Mouse (Mus musculus) megakaryocyte, embryonic 14.5 days (primary cell): ENCODE data around the gene Pip5k1b. TPM values are rescaled to one million over a fixed set of nuclear protein-coding genes. Genes with fewer than 3 reads are reported as not detected.

Source experiments
- H3K27me3 ChIP-seq: replicated peaks from 2 replicates; pipeline ENCODE3; 2012; ENCODE audit warnings: inconsistent platforms
- H3K36me3 ChIP-seq: replicated peaks from 2 replicates; pipeline ENCODE3; 2012; ENCODE audit warnings: low read length, inconsistent platforms, mixed read lengths
- H3K4me1 ChIP-seq: 2 replicates; pipeline ENCODE4 v1.6.1; 2012; ENCODE audit warnings: inconsistent platforms
- H3K4me3 ChIP-seq: replicated peaks from 2 replicates; pipeline ENCODE3; 2012; ENCODE audit warnings: moderate library complexity, mild to moderate bottlenecking, inconsistent platforms
- H3K9me3 ChIP-seq: 2 replicates; pipeline ENCODE4 v1.6.1; 2012; ENCODE audit warnings: inconsistent platforms
- FLI1 ChIP-seq: IDR thresholded peaks from 2 replicates; pipeline ENCODE4 v1.6.1; 2012; ENCODE audit warnings: low read length, inconsistent platforms, mixed read lengths
- GATA1 ChIP-seq: IDR thresholded peaks from 3 replicates; pipeline ENCODE4 v1.6.1; 2012; ENCODE audit warnings: mixed read lengths, low read length, inconsistent platforms, borderline replicate concordance
- polyA plus RNA-seq: library from polyadenylated mRNA; stranded (reverse); fragments of >175 nt; gene quantifications from 2 replicates; pipeline ENCODE4 v1.2.3, GENCODE M21; 2012; ENCODE audit warnings: low replicate concordance; ENCODE audit not compliant: insufficient read depth

Pip5k1b gene
- polyA plus RNA-seq, 1 experiment, result 8.0 TPM

DNA sequence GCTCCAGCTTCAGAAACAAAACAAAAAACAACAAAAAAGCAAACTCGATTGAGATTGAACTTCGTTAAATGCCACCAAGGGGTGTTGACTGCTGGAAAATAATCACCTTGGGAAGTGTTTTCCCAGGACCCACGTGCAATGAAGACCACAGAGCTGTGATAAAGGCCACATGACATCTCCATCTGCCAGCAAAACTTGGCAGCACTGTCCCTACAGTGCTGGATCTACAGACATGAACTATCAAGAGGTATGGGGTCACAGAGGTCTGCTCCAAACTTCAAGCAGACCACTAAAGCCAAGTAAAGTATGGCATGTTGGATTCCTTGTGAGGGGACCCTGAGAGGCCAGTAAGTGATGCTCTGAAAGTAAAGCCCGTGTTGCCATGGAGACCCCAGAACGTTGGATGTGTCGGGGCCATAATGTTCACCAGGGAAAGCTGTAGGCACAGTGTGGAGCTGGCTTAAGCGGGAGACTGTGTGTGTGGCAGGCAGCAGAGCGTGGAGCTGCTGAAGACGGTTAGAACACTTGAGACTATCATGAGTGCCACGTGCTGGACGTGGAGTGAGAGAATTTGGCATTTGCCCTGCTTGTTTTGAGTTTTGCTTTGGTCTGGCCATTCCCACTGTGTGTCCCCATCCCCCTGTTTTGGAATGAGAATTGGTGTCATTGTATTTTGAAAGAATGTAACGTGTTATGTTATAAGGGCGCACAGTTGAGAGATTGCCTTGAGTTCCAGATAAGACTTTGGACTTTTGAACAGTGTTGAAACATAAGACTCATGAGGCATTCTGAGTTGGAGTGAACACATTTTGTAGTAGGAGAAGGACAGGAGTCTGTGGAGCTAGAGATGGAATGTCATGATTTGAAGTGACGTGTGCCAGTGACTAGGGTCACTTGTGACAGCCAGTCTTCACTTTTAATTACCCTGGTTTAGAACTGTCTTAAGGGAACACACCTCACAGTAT, 12.0 kb downstream of the Pip5k1b start:
- TF ChIP-seq FLI1, result no peak
- no peak for TF ChIP-seq GATA1
- H3K4me1 ChIP-seq, result peaks cover 58% of the 10 kb centered on the region
- H3K36me3 ChIP-seq, result peaks cover 49% of the 10 kb centered on the region
- no peak overlapping the region for H3K4me3 ChIP-seq
- peaks cover 14% of the 10 kb centered on the region for H3K9me3 ChIP-seq
- no peaks in the 10 kb centered on the region for H3K27me3 ChIP-seq

GRCm38 (mm10) chr19:24542293-24542675, 13.4 kb downstream of the Pip5k1b start:
- Histone ChIP-seq H3K36me3 (peaks cover 35% of the 10 kb centered on the region), H3K4me3 (peak overlapping the region; percentile 69), H3K27me3 (no peaks in the 10 kb centered on the region), H3K4me1 (peaks cover 71% of the 10 kb centered on the region), H3K9me3 (0 out of 2 replicates have a peak, but pooled peaks cover under 1% of the 10 kb centered on the region)
- no peak for TF ChIP-seq GATA1
- no peak for TF ChIP-seq FLI1

DNA sequence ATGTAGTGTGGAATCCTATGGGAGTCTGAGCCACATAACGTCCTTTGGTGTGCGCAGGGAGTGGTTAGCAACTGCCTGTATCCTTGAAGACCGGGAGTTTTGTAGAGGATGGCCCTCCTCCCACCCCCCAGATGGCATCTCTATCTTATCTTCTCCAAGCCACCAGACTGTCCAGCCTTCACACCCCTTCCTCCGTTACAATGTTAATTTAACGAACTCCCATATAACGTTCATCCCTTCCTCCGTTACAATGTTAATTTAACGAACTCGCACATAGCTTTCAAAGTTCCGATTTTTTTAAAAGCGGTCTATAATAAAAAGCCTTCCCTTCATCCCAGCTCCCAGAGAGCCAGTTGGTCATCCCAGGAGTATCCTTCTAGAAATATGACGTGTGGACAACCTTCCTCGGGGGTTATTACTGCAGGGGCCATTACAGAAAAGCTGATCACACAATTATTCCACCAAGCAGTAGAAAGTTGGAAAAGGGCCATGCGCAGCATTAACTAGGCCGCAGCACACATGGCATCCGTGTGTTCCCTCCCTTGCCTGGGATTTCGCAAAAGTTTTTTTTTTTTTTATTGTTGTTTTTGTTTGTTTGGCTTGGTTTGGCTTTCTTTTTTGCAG, 13.9 kb downstream of the Pip5k1b start:
- Histone ChIP-seq H3K27me3 (no peaks in the 10 kb centered on the region), H3K9me3 (no peaks in the 10 kb centered on the region), H3K36me3 (peaks cover 35% of the 10 kb centered on the region), H3K4me3 (no peak overlapping the region), H3K4me1 (peaks cover 76% of the 10 kb centered on the region)
- TF ChIP-seq FLI1 (no peak), GATA1 (no peak)

GRCm38 (mm10) chr19:24540952-24541668, 14.6 kb downstream of the Pip5k1b start:
- H3K4me1 ChIP-seq, result peaks cover 80% of the 10 kb centered on the region
- TF ChIP-seq GATA1 (no peak), FLI1 (no peak)
- H3K27me3 ChIP-seq, result no peaks in the 10 kb centered on the region
- H3K9me3 ChIP-seq, result no peaks in the 10 kb centered on the region
- no peak overlapping the region for H3K4me3 ChIP-seq
- H3K36me3 ChIP-seq, result peaks cover 29% of the 10 kb centered on the region

- TF ChIP-seq FLI1 (no peak), GATA1 (no peak)
- no peaks in the 10 kb centered on the region for H3K9me3 ChIP-seq
- H3K4me1 ChIP-seq, result peaks cover 88% of the 10 kb centered on the region
- H3K27me3 ChIP-seq, result no peaks in the 10 kb centered on the region
- no peak overlapping the region for H3K4me3 ChIP-seq
- H3K36me3 ChIP-seq, result peaks cover 32% of the 10 kb centered on the region
Measured at GRCm38 (mm10) chr19:24539041-24539440, 16.6 kb downstream of the Pip5k1b start.

DNA sequence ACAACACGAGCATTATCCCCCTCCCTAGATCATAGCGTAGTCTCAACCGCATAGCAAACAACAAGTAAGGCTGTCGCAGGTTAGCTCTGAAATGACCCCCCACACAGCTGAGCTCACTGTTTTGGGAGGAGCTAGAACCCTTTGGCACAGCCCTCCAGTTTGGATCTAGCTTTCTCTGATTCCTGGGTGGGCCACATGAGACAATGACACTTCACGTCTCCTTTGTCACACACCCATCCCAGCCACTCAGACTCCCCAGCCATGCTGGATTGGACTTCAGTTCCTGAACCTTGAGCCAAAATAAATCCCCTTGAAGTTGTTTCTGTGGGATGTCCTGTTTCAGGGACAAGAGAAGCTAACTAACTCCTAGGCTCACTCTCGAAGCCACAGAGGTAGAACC, 17.5 kb downstream of the Pip5k1b start:
- Histone ChIP-seq H3K4me3 (no peak overlapping the region), H3K9me3 (no peaks in the 10 kb centered on the region), H3K27me3 (no peaks in the 10 kb centered on the region), H3K4me1 (peaks cover 83% of the 10 kb centered on the region), H3K36me3 (peaks cover 27% of the 10 kb centered on the region)
- TF ChIP-seq GATA1 (no peak), FLI1 (no peak)

GRCm38 (mm10) chr19:24537691-24538090, 18.0 kb downstream of the Pip5k1b start:
- H3K4me3 ChIP-seq, result no peak overlapping the region
- peaks cover 83% of the 10 kb centered on the region for H3K4me1 ChIP-seq
- TF ChIP-seq FLI1, result no peak
- TF ChIP-seq GATA1, result no peak
- no peaks in the 10 kb centered on the region for H3K9me3 ChIP-seq
- H3K27me3 ChIP-seq, result no peaks in the 10 kb centered on the region
- peaks cover 29% of the 10 kb centered on the region for H3K36me3 ChIP-seq

GRCm38 (mm10) chr19:24536920-24537319, 18.8 kb downstream of the Pip5k1b start:
- peaks cover 80% of the 10 kb centered on the region for H3K4me1 ChIP-seq
- no peaks in the 10 kb centered on the region for H3K9me3 ChIP-seq
- TF ChIP-seq GATA1 (no peak), FLI1 (no peak)
- H3K36me3 ChIP-seq, result peaks cover 30% of the 10 kb centered on the region
- no peak overlapping the region for H3K4me3 ChIP-seq
- no peaks in the 10 kb centered on the region for H3K27me3 ChIP-seq

GRCm38 (mm10) chr19:24536280-24536679, 19.4 kb downstream of the Pip5k1b start:
- Histone ChIP-seq H3K36me3 (peaks cover 26% of the 10 kb centered on the region), H3K9me3 (no peaks in the 10 kb centered on the region), H3K4me3 (no peak overlapping the region), H3K27me3 (no peaks in the 10 kb centered on the region), H3K4me1 (peaks cover 78% of the 10 kb centered on the region)
- TF ChIP-seq FLI1 (no peak), GATA1 (no peak)

DNA sequence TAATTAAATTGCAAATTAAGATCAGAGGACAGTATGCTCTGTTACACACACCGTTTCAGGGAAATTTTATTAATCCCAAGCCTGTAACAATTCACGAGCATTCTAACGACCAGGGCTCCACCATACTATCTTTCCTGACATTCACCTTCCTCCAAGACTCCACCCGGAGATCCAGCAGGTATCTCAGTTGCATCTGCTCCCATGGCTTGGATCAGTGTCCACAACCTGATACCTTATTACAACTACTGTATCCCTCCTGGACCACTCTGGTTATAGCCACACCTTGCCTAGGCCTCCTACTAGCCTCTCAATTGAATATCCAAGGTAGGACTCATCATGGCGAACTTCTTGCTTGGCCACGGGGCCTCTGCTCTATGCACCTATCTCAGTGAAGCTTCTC, 20.5 kb downstream of the Pip5k1b start:
- Histone ChIP-seq H3K9me3 (no peaks in the 10 kb centered on the region), H3K36me3 (peaks cover 21% of the 10 kb centered on the region), H3K4me1 (peaks cover 73% of the 10 kb centered on the region), H3K27me3 (no peaks in the 10 kb centered on the region), H3K4me3 (no peak overlapping the region)
- TF ChIP-seq FLI1 (no peak), GATA1 (no peak)
